Mouse (Mus musculus): ENCODE measurements at regions not wholly inside any gene's neighbourhood (a gene's known extent, or its start where the extent isn't known, plus 50 kb on each side); places are given as distances from the start of the nearest gene placed in this dataset.
A peak's percentile ranks its signal among the peaks of the same experiment; 100 is the strongest.

DNA sequence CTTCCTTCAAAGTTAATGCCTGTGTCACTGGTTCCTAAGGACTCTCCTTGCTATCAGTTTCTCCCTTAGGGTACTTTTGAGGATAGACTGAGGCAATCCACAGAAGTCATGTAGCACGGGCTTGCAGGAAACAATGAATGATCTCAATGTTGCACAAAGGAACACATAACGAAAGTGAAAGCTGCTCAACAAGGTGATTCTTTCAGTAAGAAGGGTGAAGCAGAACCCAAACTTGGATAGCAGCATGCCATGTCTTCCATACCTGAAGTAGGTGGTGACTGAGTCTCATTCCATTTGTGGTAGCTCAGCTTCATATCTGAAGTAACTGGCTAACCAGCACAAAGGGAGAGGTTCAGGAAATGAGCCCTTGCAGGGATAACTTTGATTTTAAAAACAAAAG, 325.7 kb downstream of the H2al1j start:
- no peak for DNase-seq (ENCODE audit: low spot score in 2 of 2)

DNA sequence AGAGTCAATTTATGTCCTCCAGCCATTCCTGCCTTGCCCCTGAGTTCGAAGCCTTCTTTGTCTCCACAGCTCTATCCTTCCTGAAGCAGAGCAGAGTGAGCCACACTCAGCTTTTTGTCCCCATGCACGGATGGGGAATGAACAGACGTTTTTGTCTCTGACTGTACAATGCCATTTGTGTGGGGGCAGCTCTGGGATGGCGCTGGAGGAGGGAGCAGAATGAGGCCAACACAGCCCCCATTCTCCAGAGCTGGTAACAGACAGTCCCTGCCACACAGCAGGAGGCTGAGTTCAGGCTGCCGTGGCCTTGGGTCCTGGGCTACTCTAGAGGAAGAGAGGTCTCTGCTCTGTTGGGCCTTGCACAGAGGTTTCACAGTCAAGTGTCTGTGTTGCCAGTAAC, 327.4 kb downstream of the H2al1j start:
- DNase-seq (ENCODE audit: low spot score in 2 of 2) = peak in 1 of 2 experiments; percentile 24

DNA sequence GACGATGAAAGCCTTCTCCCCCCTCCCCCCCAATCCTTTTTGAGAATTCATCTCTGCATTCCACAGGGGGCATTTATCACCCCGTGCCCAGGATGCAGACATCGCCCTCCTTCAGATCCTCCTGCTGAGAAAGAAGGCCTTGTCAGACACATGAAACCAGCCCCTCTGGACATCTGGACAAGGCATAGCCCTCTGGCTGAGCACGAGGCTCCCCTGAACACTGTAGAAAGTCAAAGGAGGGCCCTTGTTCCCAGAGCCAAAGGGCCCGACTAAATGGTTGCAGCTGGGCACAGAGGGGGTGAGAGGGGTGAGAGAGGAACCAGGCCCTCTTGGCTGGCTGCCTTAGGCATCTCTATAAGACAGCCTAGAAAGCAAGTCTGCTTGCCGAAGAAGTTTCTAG, 327.8 kb downstream of the H2al1j start:
- no peak for DNase-seq (ENCODE audit: low spot score in 2 of 2)

DNA sequence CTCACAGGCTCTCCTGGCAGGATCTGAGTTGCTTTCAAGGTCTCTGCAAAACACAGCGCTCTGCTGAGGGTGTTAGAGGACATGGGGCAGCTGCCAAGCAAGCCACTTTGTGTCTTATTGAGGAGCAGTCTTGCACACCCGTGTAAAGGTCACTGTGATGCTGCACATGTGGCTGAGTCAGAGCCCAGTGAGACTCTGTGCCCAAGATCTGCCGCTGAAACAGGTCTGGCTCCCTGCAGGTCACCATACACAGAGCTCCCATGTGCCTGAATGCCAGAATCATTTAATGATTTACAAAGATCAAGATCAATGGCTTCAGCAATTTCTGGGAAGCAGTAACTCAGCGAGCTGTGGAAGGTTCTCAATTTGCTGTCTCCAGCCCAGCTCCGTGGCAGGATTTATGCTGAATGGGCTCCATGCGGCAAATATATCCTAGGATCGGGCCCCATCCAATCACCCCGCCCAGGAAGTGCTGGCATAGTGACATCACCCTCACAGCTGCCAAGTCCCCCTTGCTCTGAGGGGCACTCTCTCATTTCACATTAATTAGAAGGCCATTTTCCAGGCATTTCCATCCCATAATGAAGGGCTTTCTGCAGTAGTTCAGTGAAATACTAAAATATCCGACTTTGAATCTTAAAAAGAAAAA, 330.1 kb downstream of the H2al1j start:
- no peak for DNase-seq (ENCODE audit: low spot score in 2 of 2)

DNA sequence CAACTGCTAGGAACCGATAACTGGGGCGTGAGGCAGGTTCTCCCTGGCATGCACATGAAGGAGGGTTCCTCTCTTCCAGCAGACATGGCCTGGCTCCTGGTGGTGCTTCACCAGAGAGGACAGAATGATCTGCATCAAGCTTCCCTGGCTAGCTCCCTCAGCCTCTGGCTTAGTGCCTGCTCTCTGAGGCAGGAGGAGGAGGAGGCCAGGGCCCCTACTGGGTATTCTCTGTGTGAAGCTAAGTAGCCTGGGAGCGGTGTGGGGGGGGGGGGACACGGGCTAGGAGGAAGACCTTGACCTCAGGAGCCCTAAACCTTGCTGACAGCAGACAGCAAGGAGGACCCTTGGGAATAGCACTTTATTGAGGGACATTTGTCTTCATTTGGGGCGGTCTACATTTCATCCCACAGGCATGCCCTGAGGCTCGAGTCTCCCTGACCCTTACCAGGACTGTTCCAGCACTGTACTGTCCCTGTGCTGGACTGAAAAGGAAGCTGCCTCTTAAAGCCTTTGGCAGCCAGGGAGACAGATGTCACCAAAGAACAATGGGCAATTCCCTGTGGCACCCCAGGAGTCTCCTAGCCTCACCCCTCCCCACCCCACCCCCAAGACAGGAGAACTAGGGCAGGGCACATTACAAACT, 335.7 kb downstream of the H2al1j start:
- DNase-seq (ENCODE audit: low spot score in 2 of 2) = no peak

DNA sequence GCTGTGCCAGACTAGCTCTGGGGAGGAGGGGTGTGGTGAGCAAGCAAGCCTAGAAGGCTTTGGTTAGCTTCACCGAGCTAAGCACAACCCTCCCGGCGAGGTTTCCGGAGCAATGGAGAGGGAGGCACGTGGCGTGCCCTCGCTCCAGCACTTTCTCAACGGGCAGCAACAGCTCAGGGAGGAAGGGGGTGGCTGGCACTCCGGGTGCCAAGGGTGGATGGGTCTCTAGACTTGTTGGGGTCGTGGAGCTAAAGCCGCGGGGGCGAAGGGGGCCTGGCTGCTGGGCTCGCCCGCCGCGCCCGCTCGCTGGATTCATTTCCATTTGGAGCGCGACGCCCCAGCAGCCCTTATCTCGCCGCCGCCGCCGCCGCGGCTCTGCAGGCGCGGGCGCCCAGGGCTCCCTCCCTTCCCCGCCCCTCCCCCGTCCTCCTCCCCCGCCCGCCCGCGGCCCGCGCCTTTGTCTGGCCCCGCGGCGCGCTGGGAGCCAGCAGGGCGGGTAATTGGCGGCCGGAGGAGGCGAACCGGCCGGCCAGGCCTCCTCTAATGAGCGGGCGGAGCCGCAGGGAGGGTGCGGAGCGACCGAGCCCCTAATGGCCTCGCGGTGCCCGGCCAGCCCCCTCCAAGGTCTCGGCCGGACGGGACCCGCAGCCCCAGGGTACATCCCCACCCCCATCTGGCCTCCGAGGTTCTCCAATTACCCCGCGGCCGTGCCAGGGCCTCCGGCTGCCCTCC, 336.9 kb downstream of the H2al1j start:
- peak; percentile 38 to 47 for DNase-seq (ENCODE audit: low spot score in 2 of 2)

DNA sequence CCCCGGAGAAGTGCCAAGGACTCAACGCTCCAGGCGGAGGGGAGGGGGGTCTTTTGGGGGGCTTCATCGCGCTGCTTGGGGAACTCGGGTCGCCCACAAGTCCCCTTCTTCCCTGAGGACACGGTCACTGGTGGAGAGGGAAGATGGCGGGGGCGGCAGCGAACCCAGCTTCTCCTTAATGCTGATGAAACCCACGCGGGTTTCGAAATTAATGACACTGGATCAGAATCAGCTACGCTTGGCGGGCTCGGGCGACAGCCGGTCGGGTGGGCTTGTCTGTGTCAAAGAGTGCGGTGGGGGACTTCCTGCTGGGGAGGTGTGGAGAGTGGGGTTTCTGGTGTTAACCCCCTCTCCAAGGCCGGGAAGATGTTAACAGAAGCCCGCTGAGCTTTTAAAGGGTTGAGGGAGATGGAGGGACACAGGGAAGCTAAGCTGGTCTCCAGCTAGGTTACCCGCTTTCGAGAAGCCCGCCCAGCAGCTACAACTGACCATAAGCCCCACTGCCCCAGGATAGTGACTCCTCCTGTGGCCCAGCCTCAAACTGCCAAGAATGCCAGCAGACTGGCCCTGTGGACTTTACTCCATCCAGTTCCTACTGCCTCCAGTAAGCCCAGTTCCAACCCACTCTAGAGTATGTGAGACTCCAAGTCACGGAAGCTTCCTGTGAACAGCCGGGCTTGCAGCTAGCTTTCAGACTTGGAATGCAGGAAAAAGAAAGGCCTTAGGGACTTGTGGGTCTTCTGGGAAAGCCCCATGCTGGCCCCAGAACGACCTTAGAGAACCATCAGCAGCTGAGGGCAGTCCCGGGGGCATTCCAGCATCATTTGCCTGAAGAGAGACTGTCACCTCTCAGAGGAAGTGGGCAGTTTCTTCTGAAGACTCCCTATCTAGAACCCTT, 337.7 kb downstream of the H2al1j start:
- no peak for DNase-seq (ENCODE audit: low spot score in 2 of 2)

DNA sequence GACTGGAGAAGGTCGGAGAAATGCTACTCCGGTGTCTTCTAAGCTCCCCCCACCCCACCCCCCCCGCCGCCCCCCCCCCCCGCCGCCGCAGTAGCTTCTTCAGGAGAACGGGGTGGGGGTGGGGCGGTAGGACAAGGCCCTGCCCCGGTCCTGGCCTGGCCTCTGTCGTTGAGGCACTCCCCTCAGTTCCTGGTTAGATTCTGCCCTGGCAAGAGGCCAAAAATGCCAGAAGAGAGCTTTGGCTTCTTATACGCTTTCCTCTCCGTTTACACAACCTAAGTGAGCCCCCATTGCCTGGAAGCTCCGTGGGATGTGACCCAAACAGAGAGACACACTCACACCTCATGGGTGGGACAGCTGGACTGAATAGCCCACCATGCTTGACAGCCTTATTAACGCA, 338.9 kb downstream of the H2al1j start:
- no peak for DNase-seq (ENCODE audit: low spot score in 2 of 2)

DNA sequence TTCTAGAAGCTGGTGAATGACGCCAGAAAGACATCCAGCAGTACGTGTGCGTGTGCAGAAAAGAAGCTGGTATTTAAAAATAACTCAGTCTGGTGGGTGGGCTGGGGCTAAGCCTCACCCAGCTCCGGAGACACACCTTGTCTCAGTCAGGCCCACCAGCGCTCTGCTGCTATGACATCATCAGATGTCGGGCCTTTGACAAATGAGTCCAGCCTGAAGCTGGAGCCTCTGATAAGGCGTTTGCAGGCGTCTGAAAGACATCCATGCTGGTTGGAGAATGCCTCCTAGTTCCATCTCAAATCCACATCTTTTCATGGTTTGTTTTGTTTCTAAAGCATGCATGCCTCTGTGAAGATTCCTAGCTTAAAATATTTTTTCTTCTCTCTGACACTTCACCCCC, 344.2 kb downstream of the H2al1j start:
- DNase-seq (ENCODE audit: low spot score in 2 of 2) = no peak

DNA sequence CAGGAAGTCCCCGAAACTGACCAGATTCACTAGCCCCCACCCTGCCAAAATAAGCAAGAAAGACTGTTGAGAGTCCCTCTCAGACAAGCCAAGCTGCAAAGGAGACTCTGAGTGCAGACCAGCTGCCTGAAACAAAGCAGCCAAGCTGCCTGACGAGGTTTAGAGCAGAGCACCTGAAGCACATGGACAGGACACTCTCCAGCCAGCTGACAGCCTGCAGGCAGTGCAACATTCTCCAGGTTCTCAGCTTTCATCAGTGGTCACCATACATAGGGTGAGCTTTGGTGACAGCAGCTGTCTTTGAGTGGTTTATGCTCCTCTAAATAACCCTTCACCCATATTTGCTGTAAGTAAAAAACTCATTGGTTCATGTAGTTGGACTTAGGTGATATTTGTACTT, 350.5 kb downstream of the H2al1j start:
- DNase-seq (ENCODE audit: low spot score in 2 of 2) = no peak

DNA sequence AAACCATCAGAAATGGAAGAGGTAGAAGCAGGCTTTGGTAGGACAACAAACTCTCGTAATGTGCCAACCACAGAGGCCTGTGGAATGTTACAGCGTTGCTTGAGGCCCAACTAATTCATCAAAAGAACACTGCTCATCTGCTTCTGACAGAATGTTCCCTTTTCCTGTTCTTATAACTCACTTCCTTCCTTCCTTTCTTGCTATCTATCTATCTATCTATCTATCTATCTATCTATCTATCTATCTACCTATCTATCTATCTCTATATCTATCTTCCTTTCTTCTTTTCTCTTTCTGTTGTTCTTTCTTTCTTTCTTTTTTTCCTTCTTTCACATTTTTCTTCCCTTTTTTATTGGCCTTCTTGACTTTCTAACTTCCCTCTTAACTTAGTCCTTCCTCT, 353.7 kb downstream of the H2al1j start:
- DNase-seq (ENCODE audit: low spot score in 2 of 2) = no peak

DNA sequence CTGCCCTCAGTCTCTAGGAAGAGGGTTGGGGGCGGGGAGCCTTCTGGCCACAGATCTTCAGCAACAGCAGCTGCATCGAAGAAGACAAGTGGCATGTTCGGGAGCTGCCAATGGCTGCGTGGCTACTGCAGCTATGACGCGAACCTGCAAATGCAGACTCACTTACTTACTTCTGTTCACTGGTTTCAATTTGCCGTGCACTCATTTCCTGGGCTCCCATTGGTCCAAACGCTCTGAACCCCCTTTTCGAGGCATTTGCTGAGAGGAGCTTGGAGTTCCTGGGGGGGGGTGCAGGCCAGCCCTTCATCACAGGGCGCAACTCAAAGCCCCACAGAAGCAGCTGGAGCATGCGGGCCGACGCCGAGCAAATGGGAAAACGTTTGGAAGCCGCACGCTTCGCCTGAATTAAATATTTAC, 362.4 kb downstream of the H2al1j start:
- DNase-seq (ENCODE audit: low spot score in 2 of 2) = no peak

DNA sequence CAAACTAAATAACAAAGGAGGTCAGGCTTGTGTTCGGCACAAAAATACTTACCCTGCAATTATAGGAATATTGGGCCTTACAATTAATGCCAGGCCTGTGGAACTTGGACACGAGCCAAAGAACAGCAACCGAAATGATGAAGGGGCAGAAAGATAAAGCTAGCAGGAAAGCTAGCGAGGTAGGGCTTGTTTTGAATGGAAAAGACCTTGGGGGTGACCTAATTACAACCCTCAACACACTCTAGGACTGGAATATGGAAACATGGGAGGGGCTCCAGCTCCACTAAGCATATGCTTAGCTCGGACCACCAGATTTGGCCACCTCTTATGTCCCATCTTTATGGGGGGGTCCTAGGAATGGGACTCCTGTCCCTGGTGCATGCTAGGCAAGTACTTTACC, 362.8 kb downstream of the H2al1j start:
- no peak for DNase-seq (ENCODE audit: low spot score in 2 of 2)

DNA sequence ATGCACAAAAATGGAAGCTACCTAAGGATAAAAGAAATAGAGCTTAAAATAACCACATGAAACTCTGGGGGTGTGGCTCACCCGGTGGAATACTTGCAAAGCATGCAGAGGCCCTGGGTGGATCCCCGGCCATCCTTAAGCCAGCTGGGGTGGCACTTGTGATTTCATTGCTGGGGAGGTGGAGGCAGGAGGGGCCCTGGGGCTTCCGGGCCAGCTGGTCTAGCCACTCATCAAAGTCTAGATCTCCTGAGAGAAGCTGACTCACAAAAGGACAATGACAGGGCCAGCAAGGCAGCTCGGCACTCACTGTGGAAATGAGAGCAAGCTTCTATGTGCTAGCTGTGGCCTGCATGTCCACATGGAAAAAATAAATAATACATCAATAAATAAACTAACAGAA, 363.4 kb downstream of the H2al1j start:
- DNase-seq (ENCODE audit: low spot score in 2 of 2) = no peak

DNA sequence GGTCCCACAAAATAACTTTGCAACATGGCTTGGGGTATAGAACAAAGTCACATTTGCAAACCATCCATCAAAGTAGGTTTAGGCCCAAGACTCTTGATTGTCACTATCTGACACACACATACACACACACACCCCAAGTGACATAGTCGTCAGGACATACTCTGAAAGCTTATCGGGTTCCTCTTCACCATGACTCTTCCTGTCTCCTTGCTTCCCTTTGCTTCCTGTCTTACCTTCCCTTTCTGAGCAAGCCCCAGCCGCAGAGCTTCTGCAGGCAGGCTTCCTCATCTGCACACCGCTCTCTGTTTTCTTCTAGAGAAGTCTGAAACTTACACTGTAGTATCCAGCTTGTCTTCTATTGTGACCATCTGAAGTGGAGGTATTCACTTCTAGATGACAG, 368.9 kb downstream of the H2al1j start:
- DNase-seq (ENCODE audit: low spot score in 2 of 2) = no peak

DNA sequence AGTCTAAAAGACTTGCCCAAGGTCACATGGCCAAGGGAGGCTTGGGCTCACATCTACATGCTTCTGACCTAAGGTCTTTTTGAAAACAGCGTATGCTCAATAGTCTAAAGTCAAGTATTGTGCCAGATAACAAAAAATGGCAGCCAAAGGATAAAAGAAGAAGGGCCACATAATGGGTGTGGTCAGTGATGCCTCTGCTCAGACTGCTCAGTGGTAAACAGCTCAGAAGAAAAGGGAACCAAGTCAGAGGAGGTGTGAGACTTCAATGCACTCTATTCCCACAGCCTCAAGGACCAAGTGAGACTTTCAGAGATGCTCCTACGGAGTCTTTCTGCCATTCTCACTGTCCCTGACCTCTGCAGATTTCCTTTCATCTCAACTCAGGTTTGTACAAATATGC, 373.5 kb downstream of the H2al1j start:
- DNase-seq (ENCODE audit: low spot score in 2 of 2) = no peak

DNA sequence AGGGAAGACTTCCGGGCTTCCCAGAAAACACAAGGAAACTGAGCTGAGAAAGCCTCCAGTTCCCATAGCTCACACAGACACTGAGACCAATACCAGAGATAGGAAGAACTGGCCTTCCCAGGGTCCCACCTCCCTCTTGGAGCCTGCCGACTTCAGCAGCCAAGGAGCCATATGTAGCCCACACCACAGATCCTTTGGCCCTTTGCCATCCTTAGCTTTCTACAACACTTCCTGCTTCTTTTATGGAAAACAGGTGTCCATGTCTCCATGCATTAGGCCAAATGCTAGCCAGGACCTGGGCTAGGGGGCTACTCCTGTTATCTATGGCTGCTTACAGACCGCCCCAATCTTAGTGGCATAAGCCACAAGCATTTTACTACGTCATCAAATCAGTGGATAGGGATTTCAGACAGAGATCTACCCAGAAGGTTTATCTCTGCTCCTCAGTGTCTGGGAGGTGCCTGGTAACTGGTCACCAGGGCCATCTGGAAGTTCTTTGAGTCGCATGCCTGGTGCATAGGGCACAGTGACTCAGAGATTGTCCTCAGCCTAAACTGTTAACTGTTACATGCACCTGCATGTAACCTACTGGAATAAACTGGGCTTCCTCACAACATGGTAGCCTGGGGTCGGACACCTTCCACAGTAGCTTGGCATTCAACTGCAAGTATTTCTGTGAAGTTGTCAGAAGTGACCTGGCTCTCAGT, 378.4 kb downstream of the H2al1j start:
- no peak for DNase-seq (ENCODE audit: low spot score in 2 of 2)

DNA sequence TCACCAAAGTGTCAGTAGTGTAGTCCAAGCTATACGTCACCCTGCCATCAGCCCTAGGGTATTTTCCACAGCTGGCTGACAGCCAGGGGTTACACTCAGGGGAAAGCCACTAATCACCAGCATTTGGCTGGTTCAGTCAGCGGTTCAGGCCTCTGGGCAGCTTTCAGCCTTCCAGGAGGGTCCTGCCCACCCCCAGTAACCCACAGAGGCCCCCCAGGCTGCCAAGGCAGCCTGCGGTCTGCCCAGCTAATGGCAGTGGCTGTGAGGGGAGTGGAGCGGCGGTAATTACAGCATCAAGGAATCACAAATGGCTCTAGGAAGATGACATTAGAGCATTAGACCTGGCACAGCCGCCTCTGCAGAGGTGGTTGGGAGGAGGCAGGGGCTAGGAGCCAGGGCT, 379.7 kb downstream of the H2al1j start:
- DNase-seq (ENCODE audit: low spot score in 2 of 2) = no peak

DNA sequence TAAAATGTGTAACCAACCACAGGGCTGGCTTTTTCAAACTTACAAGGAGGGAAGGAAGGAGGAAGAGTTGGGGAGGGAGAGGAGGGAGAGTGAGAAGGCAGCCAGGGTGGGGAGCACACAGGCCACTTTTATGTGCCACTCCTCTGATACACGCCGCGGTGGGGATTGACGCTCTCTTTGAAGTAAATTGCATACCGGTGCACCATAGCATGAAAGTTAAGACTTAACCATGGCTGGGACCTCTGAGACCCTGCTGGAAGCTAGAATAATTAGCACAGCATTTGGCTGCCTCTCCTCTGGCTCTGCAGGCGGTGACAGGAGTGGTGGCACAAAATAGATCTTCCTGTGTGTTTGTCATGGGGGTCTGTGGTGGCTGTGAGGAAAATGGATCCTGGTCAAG, 380.7 kb downstream of the H2al1j start:
- no peak for DNase-seq (ENCODE audit: low spot score in 2 of 2)

DNA sequence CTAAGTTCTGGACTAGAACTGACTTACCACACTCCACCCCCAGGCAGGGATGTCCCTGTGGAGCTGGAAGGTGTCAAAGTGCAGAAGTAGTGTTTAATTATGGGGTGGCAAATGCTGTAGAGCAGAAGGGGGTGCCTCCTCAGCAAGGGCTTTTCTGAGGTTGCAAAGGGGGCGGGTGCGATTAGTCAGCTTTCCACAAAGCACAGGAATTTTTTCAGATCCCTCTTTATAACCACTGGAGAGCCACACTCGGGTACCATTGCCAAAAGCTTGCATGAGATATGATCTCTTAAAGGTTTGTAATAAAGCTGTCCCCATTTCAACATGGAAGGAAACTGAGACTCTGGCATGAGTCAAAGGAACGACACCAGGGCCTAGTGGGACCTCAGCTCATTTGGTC, 381.7 kb downstream of the H2al1j start:
- DNase-seq (ENCODE audit: low spot score in 2 of 2) = peak in 1 of 2 experiments; percentile 5

DNA sequence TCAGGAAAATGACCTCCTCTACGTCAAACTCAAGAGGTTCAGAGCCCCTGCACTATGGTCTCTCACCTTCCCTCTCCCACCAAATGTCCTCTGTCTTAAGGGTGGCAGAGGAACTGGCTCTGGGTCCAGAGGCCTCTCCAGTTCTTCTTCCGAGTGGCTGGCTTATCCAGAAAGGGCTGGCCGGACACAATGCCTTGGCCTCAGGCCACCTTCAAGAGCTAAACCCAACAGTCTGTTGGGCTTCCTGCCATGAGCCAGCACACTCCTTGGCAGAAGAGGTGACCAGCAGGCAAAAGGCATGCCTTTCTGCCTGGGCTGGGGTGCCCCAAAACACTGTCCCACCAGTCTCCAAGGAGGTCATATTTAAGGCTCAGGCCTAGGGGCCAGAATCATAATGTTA, 385.8 kb downstream of the H2al1j start:
- DNase-seq (ENCODE audit: low spot score in 2 of 2) = no peak

DNA sequence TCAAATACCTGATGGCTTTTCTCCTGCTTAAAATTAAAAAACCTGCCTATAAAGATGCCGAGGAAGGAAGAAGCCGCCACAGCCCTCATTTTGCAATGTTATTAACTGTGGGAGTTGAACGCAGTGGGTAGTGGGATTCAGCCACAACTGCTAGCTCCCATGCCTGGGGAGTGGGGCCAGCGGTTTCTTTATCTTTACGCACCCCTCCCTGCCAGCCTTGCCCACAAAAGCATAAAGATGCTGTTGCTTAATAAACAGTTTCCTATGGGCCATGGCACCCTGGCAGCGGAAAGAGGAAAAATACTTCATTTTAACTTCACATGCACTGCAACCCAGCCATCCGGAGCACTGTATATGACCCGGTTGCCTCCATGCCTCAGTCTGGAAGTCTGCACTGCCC, 389.2 kb downstream of the H2al1j start:
- DNase-seq (ENCODE audit: low spot score in 2 of 2) = no peak

Measured in frontal cortex, postnatal 36 days (tissue).